Mouse (Mus musculus) forebrain, postnatal 0 days (tissue): Measurements from ENCODE around the gene Cyp4f13. TPM values are rescaled to one million over a fixed set of nuclear protein-coding genes. Genes with fewer than 3 reads are reported as not detected.

Source experiments
- ATAC-seq: fragments of 200-750 bp; cut with Nextera tagmentation; 2 replicates; pipeline ENCODE4 v1.8.0; 2017; ENCODE audit warnings: mild to moderate bottlenecking, moderate library complexity
- DNase-seq: peaks from one replicate; pipeline ENCODE4 v3.0.0-alpha.2; 2015
- H3K27ac ChIP-seq: fragments of 300-500 bp; sonication (generic); 2 replicates; pipeline ENCODE4 v1.5.1; 2014; ENCODE audit warnings: low read depth, mild to moderate bottlenecking, antibody characterized with exemption, low read length, moderate library complexity, mixed read lengths
- H3K27me3 ChIP-seq: fragments of 300-500 bp; sonication (generic); 2 replicates; pipeline ENCODE4 v1.6.1; 2014; ENCODE audit warnings: mild to moderate bottlenecking, low read length, mixed read lengths; ENCODE audit not compliant: insufficient read depth
- H3K36me3 ChIP-seq: fragments of 300-500 bp; sonication (generic); 2 replicates; pipeline ENCODE4 v1.6.1; 2014; ENCODE audit warnings: mild to moderate bottlenecking, moderate library complexity; ENCODE audit not compliant: insufficient read depth
- H3K4me1 ChIP-seq: fragments of 300-500 bp; sonication (generic); 2 replicates; pipeline ENCODE4 v1.6.1; 2014; ENCODE audit warnings: antibody characterized with exemption; ENCODE audit not compliant: insufficient read depth
- H3K4me2 ChIP-seq: fragments of 300-500 bp; sonication (generic); 2 replicates; pipeline ENCODE4 v1.6.1; 2014; ENCODE audit warnings: low read depth, mild to moderate bottlenecking, moderate library complexity
- H3K4me3 ChIP-seq: fragments of 300-500 bp; sonication (generic); 2 replicates; pipeline ENCODE4 v1.5.1; 2014; ENCODE audit warnings: low read depth, low read length, mixed read lengths
- H3K9ac ChIP-seq: fragments of 300-500 bp; sonication (generic); 2 replicates; pipeline ENCODE4 v1.6.1; 2014; ENCODE audit warnings: mild to moderate bottlenecking
- H3K9me3 ChIP-seq: fragments of 300-500 bp; sonication (generic); 2 replicates; pipeline ENCODE4 v1.6.1; 2016; ENCODE audit warnings: low read length
- CTCF ChIP-seq: sonication (generic); IDR thresholded peaks from 2 replicates; pipeline ENCODE4 v1.5.1; 2016; ENCODE audit warnings: antibody characterized with exemption, control low read depth, low read depth
- WGBS: fragments of 180-500 bp; shearing (Covaris S2); extraction: QIAGEN DNeasy Blood & Tissue Kit; methylation state at CpG from one replicate; pipeline ENCODE4 v1.1.7; 2014; 5-methylcytosine and 5-hydroxymethylcytosine counted together
- polyA plus RNA-seq: library from polyadenylated mRNA; unstranded; fragments of >200 nt; fragmentation: Nextera tagmentation; extraction: Ambion mirVana; gene quantifications from 2 replicates; pipeline ENCODE4 v1.2.1, GENCODE M21; 2015
- total RNA-seq: library from RNA; depleted of rRNA; stranded (reverse); fragments of >200 nt; gene quantifications from 2 replicates; pipeline ENCODE4 v1.2.3, GENCODE M21; 2014

The Cyp4f13 gene
- total and polyA plus RNA-seq, 2 experiments from 2014 or later, result 6.9 to 7.8 TPM

- H3K9me3 ChIP-seq, result no peaks in the 10 kb centered on the region
- no peaks in the 10 kb centered on the region for H3K36me3 ChIP-seq
- no peak overlapping the region for H3K4me2 ChIP-seq
- H3K9ac ChIP-seq, result no peak overlapping the region
- H3K27ac ChIP-seq, result no peak overlapping the region
- no peaks in the 10 kb centered on the region for H3K4me1 ChIP-seq
- TF ChIP-seq CTCF, result no peak
- ATAC-seq (no peak), DNase-seq (no peak)
- no peak overlapping the region for H3K4me3 ChIP-seq
- H3K27me3 ChIP-seq, result no peaks in the 10 kb centered on the region
- 81% methylated on average over 5 of the region's 5 CpGs for whole genome bisulfite sequencing
Observed at GRCm38 (mm10) chr17:32927803-32928202, 19.4 kb downstream of the Cyp4f13 start.

GRCm38 (mm10) chr17:32924658-32925312 is 22.4 kb downstream of the Cyp4f13 start:
- Histone ChIP-seq H3K4me2 (peak overlapping the region; percentile 75), H3K9ac (peak overlapping the region; percentile 62), H3K36me3 (no peaks in the 10 kb centered on the region), H3K4me3 (peak overlapping the region; percentile 42), H3K9me3 (peaks cover 5% of the 10 kb centered on the region; the same call in 1 of the 2 replicates), H3K27me3 (no peaks in the 10 kb centered on the region), H3K4me1 (no peaks in the 10 kb centered on the region), H3K27ac (0 out of 2 replicates have a peak overlapping the region, but pooled peaks have one; percentile 2)
- TF ChIP-seq CTCF, result no peak
- ATAC-seq (peak; percentile 99), DNase-seq (peak; percentile 87)
- 17% methylated on average over 32 of the region's 32 CpGs for WGBS

- DNase-seq (no peak), ATAC-seq (no peak)
- Histone ChIP-seq H3K4me3 (no peak overlapping the region), H3K27me3 (no peaks in the 10 kb centered on the region), H3K4me2 (no peak overlapping the region), H3K9ac (no peak overlapping the region), H3K4me1 (no peaks in the 10 kb centered on the region), H3K36me3 (no peaks in the 10 kb centered on the region), H3K9me3 (peaks cover 5% of the 10 kb centered on the region; the same call in 1 of the 2 replicates), H3K27ac (no peak overlapping the region)
- TF ChIP-seq CTCF, result no peak
- WGBS, result 94% methylated on average over 1 of the region's 1 CpGs
Observed at GRCm38 (mm10) chr17:32923681-32924080, 23.5 kb downstream of the Cyp4f13 start.

- H3K4me2 ChIP-seq, result no peak overlapping the region
- 78% methylated on average over 2 of the region's 2 CpGs for WGBS
- no peaks in the 10 kb centered on the region for H3K27me3 ChIP-seq
- H3K9me3 ChIP-seq, result peaks cover 5% of the 10 kb centered on the region; the same call in 1 of the 2 replicates
- TF ChIP-seq CTCF, result no peak
- no peak overlapping the region for H3K9ac ChIP-seq
- no peak overlapping the region for H3K27ac ChIP-seq
- DNase-seq (no peak), ATAC-seq (no peak)
- no peaks in the 10 kb centered on the region for H3K36me3 ChIP-seq
- no peaks in the 10 kb centered on the region for H3K4me1 ChIP-seq
- no peak overlapping the region for H3K4me3 ChIP-seq
Observed at GRCm38 (mm10) chr17:32919123-32919522, 28.1 kb downstream of the Cyp4f13 start.

GRCm38 (mm10) chr17:32917131-32917530 is 30.1 kb downstream of the Cyp4f13 start, which contains the start of gene Cyp4f14:
Gene Cyp4f14, minus strand, starts transcription at chr17:32917342.
- H3K27me3 ChIP-seq, result no peaks in the 10 kb centered on the region; the same call in 1 of the 2 replicates
- ATAC-seq (peak; percentile 32; the same call in 1 of the 2 replicates), DNase-seq (peak; percentile 17)
- no peak within 1 kb of the TSS for H3K4me3 ChIP-seq
- no peak within 1 kb of the TSS for H3K27ac ChIP-seq
- TF ChIP-seq CTCF, result no peak
- H3K9me3 ChIP-seq, result peaks cover 5% of the 10 kb centered on the region; the same call in 1 of the 2 replicates
- no peaks in the 10 kb centered on the region for H3K36me3 ChIP-seq
- H3K4me1 ChIP-seq, result no peaks in the 10 kb centered on the region
- no peak within 1 kb of the TSS for H3K4me2 ChIP-seq
- WGBS, result 32% methylated on average over 2 of the region's 2 CpGs
- no peak within 1 kb of the TSS for H3K9ac ChIP-seq

- Histone ChIP-seq H3K9me3 (peaks cover 5% of the 10 kb centered on the region; the same call in 1 of the 2 replicates), H3K36me3 (no peaks in the 10 kb centered on the region), H3K4me3 (no peak overlapping the region), H3K4me1 (no peaks in the 10 kb centered on the region), H3K4me2 (no peak overlapping the region), H3K27ac (no peak overlapping the region), H3K9ac (no peak overlapping the region), H3K27me3 (no peaks in the 10 kb centered on the region; the same call in 1 of the 2 replicates)
- WGBS, result 84% methylated on average over 1 of the region's 1 CpGs
- no peak for ATAC-seq
- no peak for TF ChIP-seq CTCF
- no peak for DNase-seq
Observed at GRCm38 (mm10) chr17:32916075-32916474, 31.1 kb downstream of the Cyp4f13 start.

GRCm38 (mm10) chr17:32906172-32906571 is 41.0 kb downstream of the Cyp4f13 start:
- TF ChIP-seq CTCF, result no peak

More at GRCm38 (mm10) chr17:32906172-32906571, 41.0 kb downstream of the Cyp4f13 start:
- DNase-seq (no peak), ATAC-seq (no peak)
- H3K36me3 ChIP-seq, result no peaks in the 10 kb centered on the region
- 84% methylated on average over 10 of the region's 10 CpGs for WGBS
- H3K27ac ChIP-seq, result no peak overlapping the region
- H3K4me3 ChIP-seq, result no peak overlapping the region
- H3K27me3 ChIP-seq, result no peaks in the 10 kb centered on the region
- H3K9ac ChIP-seq, result no peak overlapping the region
- H3K4me2 ChIP-seq, result no peak overlapping the region
- H3K9me3 ChIP-seq, result no peaks in the 10 kb centered on the region
- H3K4me1 ChIP-seq, result no peaks in the 10 kb centered on the region
